Mouse (Mus musculus) C2C12 (cell line): Measurements from ENCODE around the gene Prrt1.

ENCODE experiments used
- CEBPB ChIP-seq: IDR thresholded peaks from one replicate; pipeline ENCODE4 v1.6.1; 2011; ENCODE audit warnings: low read depth, mild to moderate bottlenecking, control low read depth, moderate library complexity
- CTCF ChIP-seq: IDR thresholded peaks from one replicate; pipeline ENCODE4 v1.5.1; 2011; ENCODE audit not compliant: control insufficient read depth, insufficient read depth, insufficient read length
- FOSL1 ChIP-seq: IDR thresholded peaks from one replicate; pipeline ENCODE4 v1.8.0; 2011; ENCODE audit warnings: mild to moderate bottlenecking, low read length; ENCODE audit not compliant: poor library complexity, insufficient read depth, severe bottlenecking
- MYOD1 ChIP-seq: IDR thresholded peaks from one replicate; pipeline ENCODE4 v1.6.1; 2011; ENCODE audit warnings: low read depth; ENCODE audit not compliant: control insufficient read depth, insufficient read length
- USF1 ChIP-seq: IDR thresholded peaks from one replicate; pipeline ENCODE4 v1.6.1; 2011; ENCODE audit warnings: low read depth, mild to moderate bottlenecking, control low read depth, moderate library complexity

GRCm38 (mm10) chr17:34593752-34594525 is 35.4 kb upstream of the Prrt1 start:
- TF ChIP-seq CTCF (no peak), MYOD1 (peak; percentile 58), USF1 (no peak), FOSL1 (no peak), CEBPB (no peak)
